Mouse (Mus musculus) ES-E14 (cell line): ENCODE results near the gene Tas2r138.

Experiments
- CHD2 ChIP-seq: IDR thresholded peaks from 2 replicates; pipeline ENCODE4 v1.6.1; 2014; ENCODE audit warnings: mild to moderate bottlenecking, low read depth, low read length, inconsistent platforms
- HCFC1 ChIP-seq: IDR thresholded peaks from 2 replicates; pipeline ENCODE4 v1.6.1; 2012; ENCODE audit warnings: low read length, inconsistent platforms, borderline replicate concordance; ENCODE audit not compliant: insufficient read depth
- ZC3H11A ChIP-seq: IDR thresholded peaks from 2 replicates; pipeline ENCODE4 v1.6.1; 2012; ENCODE audit warnings: low read depth, mild to moderate bottlenecking, inconsistent platforms, low read length, borderline replicate concordance
- ZNF384 ChIP-seq: IDR thresholded peaks from 2 replicates; pipeline ENCODE4 v1.6.1; 2012; ENCODE audit warnings: low read depth, low read length, inconsistent platforms

- TF ChIP-seq ZC3H11A (no peak), HCFC1 (no peak), CHD2 (no peak), ZNF384 (no peak)
Observed at GRCm38 (mm10) chr6:40585645-40586044, 27.5 kb downstream of the Tas2r138 start, which contains the start of gene Clec5a.
